Mouse (Mus musculus): ENCODE data around the gene Runx1. TPM values are rescaled to one million over a fixed set of nuclear protein-coding genes. Genes with fewer than 3 reads are reported as not detected.

Gene Runx1
- total and polyA plus RNA-seq, 2 experiments from 2014 or later = 1.3 to 2.2 TPM

DNA sequence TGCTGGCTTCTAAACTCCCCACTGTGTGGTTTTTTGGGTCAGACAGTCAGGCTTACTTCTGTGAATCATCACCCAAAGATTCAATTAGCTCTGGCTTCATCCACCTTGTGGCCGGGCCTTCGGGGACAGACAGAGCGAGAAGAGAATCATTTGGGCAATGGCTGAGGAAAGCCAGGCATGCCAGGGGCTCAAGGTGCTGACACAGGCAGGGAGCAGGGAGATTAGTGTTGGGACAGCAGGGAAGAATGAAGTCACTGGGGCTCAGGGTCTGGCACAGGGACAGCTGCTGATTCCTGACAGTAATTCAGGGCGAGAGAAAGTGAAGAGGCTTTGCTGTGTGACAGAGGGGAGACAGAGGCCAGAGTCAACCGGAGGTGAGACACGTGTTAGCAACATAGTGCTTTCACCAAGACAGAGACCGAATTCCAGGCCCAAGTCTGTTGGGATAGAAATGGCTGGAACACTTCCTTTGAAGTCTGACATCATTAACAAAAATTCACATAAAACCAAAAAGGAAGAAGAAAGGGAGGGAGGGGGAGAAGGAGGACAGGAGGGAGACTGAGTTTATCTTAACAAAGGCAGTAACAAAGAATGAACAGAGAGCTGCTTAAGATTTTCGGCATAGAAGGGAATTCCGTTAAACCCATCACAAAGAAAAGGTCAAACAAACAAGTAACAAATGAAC lies 47.7 kb downstream of the Runx1 start:
- ATAC-seq (no peak), DNase-seq (ENCODE audit: low spot score) (no peak)
- Histone ChIP-seq H3K27ac (no peak overlapping the region), H3K9me3 (ENCODE audit: low read length) (no peaks in the 10 kb centered on the region), H3K4me3 (ENCODE audit: low read length) (no peak overlapping the region), H3K4me1 (ENCODE audit: insufficient read depth, low read length) (no peaks in the 10 kb centered on the region), H3K36me3 (ENCODE audit: insufficient read depth, low read length) (no peaks in the 10 kb centered on the region), H3K4me2 (ENCODE audit: low read depth, low read length) (no peak overlapping the region), H3K9ac (replicated peaks; ENCODE audit: low read length) (no peak overlapping the region), H3K27me3 (ENCODE audit: insufficient read depth, low read length) (no peaks in the 10 kb centered on the region)
- TF ChIP-seq CTCF (IDR thresholded peaks at IDR 0.05; ENCODE audit: low read depth) = no peak
- 51% methylated on average over 9 of the region's 9 CpGs for WGBS

DNA sequence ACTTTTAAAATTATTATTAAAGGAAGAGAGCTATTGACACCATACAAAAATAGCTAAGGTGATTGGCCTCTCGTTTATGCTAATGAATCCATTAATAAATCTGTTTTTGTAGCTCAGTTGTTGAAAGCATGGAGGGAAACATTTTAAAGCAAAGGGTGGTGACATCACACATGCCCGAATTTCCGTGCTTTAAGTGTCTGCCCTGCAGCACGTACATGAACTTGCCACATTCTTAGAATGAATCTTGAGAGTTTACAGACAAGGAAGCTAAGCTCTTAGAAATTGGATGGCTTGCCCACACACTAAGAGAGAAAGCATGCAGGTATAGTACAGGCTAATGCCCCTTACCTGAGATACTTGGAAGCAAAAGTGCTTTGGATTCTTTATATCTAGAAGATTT lies 58.1 kb downstream of the Runx1 start:
- Histone ChIP-seq H3K9me3 (ENCODE audit: low read length) (no peaks in the 10 kb centered on the region), H3K27ac (no peak overlapping the region), H3K4me1 (ENCODE audit: insufficient read depth, low read length) (no peaks in the 10 kb centered on the region), H3K4me3 (ENCODE audit: low read length) (no peak overlapping the region), H3K4me2 (ENCODE audit: low read depth, low read length) (no peak overlapping the region), H3K36me3 (ENCODE audit: insufficient read depth, low read length) (no peaks in the 10 kb centered on the region), H3K27me3 (ENCODE audit: insufficient read depth, low read length) (no peaks in the 10 kb centered on the region), H3K9ac (replicated peaks; ENCODE audit: low read length) (no peak overlapping the region)
- DNase-seq (ENCODE audit: low spot score) = no peak
- no peak for TF ChIP-seq CTCF (IDR thresholded peaks at IDR 0.05; ENCODE audit: low read depth)
- ATAC-seq = no peak
- 89% methylated on average over 4 of the region's 4 CpGs for WGBS

DNA sequence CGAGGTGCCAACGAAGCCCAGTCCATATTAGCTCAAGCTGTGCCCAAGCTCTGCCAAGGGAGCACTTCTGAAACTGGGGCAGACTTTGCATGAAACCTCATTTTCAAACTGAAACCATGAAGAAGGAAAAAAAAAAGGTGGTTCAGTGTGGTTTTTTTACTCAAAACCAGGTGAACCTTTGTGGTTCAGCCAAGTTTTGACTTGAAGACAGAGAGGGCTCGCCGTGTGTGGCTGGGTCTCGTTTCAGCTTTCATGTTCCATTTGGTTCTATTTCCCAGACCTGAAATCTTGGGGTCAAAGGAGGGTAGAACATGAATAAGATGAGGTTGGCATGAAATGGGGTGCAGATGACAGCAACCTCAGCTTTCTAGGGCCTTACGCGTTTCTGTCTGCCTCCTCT lies 58.5 kb downstream of the Runx1 start:
- no peak for DNase-seq (ENCODE audit: low spot score)
- H3K27ac ChIP-seq = no peak overlapping the region
- H3K9ac ChIP-seq (replicated peaks; ENCODE audit: low read length) = no peak overlapping the region
- no peaks in the 10 kb centered on the region for H3K4me1 ChIP-seq (ENCODE audit: insufficient read depth, low read length)
- no peaks in the 10 kb centered on the region for H3K36me3 ChIP-seq (ENCODE audit: insufficient read depth, low read length)
- WGBS = 94% methylated on average over 7 of the region's 7 CpGs
- H3K4me2 ChIP-seq (ENCODE audit: low read depth, low read length) = no peak overlapping the region
- no peaks in the 10 kb centered on the region for H3K27me3 ChIP-seq (ENCODE audit: insufficient read depth, low read length)
- no peak for TF ChIP-seq CTCF (IDR thresholded peaks at IDR 0.05; ENCODE audit: low read depth)
- no peak for ATAC-seq
- no peaks in the 10 kb centered on the region for H3K9me3 ChIP-seq (ENCODE audit: low read length)
- H3K4me3 ChIP-seq (ENCODE audit: low read length) = no peak overlapping the region

DNA sequence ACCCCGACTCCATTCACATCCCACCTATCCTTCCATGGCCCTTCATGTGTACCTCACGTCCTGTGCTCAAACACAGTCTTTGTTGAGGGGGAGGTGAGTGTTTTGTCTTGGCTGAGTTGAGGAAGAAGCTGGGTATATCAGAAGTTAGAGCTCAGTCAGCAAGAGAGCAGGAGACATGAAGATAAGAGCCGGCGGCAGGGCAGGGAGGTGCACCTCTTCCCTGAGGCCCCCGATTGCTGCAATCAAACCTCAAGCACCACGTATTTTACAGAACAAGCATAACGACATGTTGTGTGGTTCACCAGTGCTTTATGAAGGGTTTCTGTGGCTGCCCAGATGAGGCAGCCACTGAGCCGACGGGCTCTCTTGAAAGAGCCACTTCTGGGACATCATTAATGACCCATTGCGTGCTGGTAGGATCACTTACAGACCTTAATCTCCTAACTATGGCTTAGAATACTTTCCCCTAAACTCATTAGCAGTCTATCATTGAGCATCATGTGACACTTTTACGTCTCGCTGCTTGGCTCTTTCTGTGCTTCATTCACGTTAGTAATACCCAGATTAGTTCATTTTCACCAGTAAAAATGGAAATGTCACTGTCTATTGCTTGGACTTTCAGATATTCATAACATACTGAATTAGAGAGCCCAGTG lies 61.1 kb downstream of the Runx1 start:
- no peaks in the 10 kb centered on the region for H3K4me1 ChIP-seq (ENCODE audit: insufficient read depth, low read length)
- H3K27ac ChIP-seq = no peak overlapping the region
- H3K4me2 ChIP-seq (ENCODE audit: low read depth, low read length) = no peak overlapping the region
- no peak for ATAC-seq
- 81% methylated on average over 13 of the region's 13 CpGs for WGBS
- no peak for DNase-seq (ENCODE audit: low spot score)
- H3K9me3 ChIP-seq (ENCODE audit: low read length) = no peaks in the 10 kb centered on the region
- no peak overlapping the region for H3K9ac ChIP-seq (replicated peaks; ENCODE audit: low read length)
- no peak overlapping the region for H3K4me3 ChIP-seq (ENCODE audit: low read length)
- no peaks in the 10 kb centered on the region for H3K27me3 ChIP-seq (ENCODE audit: insufficient read depth, low read length)
- TF ChIP-seq CTCF (IDR thresholded peaks at IDR 0.05; ENCODE audit: low read depth) = no peak
- H3K36me3 ChIP-seq (ENCODE audit: insufficient read depth, low read length) = no peaks in the 10 kb centered on the region

DNA sequence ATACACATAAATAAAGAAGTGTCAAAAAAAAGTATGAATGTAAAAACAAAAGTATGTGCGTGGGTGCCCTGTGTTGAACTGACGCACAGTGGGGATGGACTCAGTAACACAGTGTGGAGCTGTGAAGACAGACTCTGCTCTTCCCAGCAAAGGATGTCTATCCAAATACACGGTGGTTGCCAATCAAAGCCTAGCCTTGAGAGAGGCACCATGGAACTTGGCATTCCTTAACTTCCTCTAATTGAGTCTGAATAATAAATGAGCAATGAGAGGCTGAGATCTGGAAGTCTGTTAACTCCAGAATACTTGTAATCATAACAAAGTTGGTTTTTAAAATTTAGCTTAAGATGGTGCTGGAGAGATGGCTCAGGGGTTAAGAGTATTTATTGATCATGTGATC lies 62.3 kb downstream of the Runx1 start:
- Histone ChIP-seq H3K4me1 (ENCODE audit: insufficient read depth, low read length) (no peaks in the 10 kb centered on the region), H3K27me3 (ENCODE audit: insufficient read depth, low read length) (no peaks in the 10 kb centered on the region), H3K4me3 (ENCODE audit: low read length) (no peak overlapping the region), H3K27ac (no peak overlapping the region), H3K9me3 (ENCODE audit: low read length) (no peaks in the 10 kb centered on the region), H3K4me2 (ENCODE audit: low read depth, low read length) (no peak overlapping the region), H3K36me3 (ENCODE audit: insufficient read depth, low read length) (no peaks in the 10 kb centered on the region), H3K9ac (replicated peaks; ENCODE audit: low read length) (no peak overlapping the region)
- no peak for TF ChIP-seq CTCF (IDR thresholded peaks at IDR 0.05; ENCODE audit: low read depth)
- ATAC-seq (no peak), DNase-seq (ENCODE audit: low spot score) (no peak)
- 81% methylated on average over 3 of the region's 3 CpGs for WGBS

DNA sequence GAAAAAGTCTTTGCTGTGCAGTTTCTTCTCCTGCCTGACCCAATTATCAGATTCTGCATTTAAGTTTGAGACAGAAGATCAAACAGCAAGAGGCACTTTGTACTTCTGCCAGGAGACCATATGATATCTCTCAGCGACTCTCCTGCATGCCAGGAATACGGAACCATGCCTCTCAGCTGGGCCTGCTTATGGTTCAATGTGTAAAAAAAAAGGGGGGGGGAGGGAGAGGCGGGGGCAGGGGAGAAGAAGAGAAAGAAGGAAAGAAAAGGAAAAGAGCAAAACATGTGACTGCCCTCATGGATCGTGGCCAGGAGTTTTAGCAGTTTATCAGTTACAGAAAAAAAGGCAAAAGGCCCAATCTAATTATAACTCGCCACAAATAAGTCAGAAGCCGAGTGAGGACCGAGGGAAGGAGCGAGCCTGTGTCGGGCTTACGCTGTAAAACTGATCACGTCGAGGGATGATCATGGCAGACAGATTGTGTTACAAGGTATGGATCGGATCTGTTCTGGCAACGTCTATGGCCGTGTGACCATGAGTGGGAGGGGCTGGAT lies 63.9 kb downstream of the Runx1 start:
- ATAC-seq (no peak), DNase-seq (ENCODE audit: low spot score) (peak; percentile 55)
- Histone ChIP-seq H3K4me1 (ENCODE audit: insufficient read depth, low read length) (no peaks in the 10 kb centered on the region), H3K9ac (replicated peaks; ENCODE audit: low read length) (no peak overlapping the region), H3K4me2 (ENCODE audit: low read depth, low read length) (no peak overlapping the region), H3K27me3 (ENCODE audit: insufficient read depth, low read length) (no peaks in the 10 kb centered on the region), H3K4me3 (ENCODE audit: low read length) (no peak overlapping the region), H3K9me3 (ENCODE audit: low read length) (no peaks in the 10 kb centered on the region), H3K27ac (no peak overlapping the region), H3K36me3 (ENCODE audit: insufficient read depth, low read length) (no peaks in the 10 kb centered on the region)
- WGBS = 60% methylated on average over 15 of the region's 15 CpGs
- TF ChIP-seq CTCF (IDR thresholded peaks at IDR 0.05; ENCODE audit: low read depth) = no peak

DNA sequence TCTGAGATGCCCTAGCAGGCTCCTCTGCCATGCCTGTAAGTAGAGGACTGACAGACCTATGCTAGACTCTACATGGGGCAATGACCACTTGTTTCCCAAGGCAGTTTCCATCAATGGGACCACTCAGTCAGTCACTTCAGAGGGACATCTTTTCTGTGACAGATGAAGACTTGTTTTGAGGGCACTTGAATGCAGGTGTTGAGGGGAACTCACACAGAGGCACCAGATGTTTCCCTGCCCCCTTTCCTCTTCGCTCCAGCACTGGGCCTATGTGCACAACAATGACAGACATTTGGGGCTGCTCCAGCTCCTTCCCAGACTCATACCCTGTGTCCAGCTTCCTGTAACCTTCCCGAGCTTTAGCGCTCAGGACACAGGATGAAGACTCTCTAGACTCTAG lies 65.9 kb downstream of the Runx1 start:
- Histone ChIP-seq H3K27ac (no peak overlapping the region), H3K27me3 (ENCODE audit: insufficient read depth, low read length) (no peaks in the 10 kb centered on the region), H3K36me3 (ENCODE audit: insufficient read depth, low read length) (no peaks in the 10 kb centered on the region), H3K4me2 (ENCODE audit: low read depth, low read length) (no peak overlapping the region), H3K4me3 (ENCODE audit: low read length) (no peak overlapping the region), H3K4me1 (ENCODE audit: insufficient read depth, low read length) (no peaks in the 10 kb centered on the region), H3K9me3 (ENCODE audit: low read length) (no peaks in the 10 kb centered on the region), H3K9ac (replicated peaks; ENCODE audit: low read length) (no peak overlapping the region)
- WGBS = 69% methylated on average over 3 of the region's 3 CpGs
- DNase-seq (ENCODE audit: low spot score) (no peak), ATAC-seq (no peak)
- TF ChIP-seq CTCF (IDR thresholded peaks at IDR 0.05; ENCODE audit: low read depth) = no peak
